Mouse (Mus musculus): ENCODE measurements around the gene Slc24a4.

GRCm38 (mm10) chr12:102172746-102173145 is 44.2 kb downstream of the Slc24a4 start:
- TF ChIP-seq CTCF (IDR thresholded peaks at IDR 0.05; ENCODE audit: extremely low read depth, insufficient read depth, low read length) (no peak), POLR2A (IDR thresholded peaks at IDR 0.05; ENCODE audit: extremely low read depth, insufficient read depth, low read length) (no peak)

Data from cortical plate, adult 2 months (tissue).